Mouse (Mus musculus) heart, postnatal 36 days (tissue): ENCODE data around the gene Entpd5. TPM values are rescaled to one million over a fixed set of nuclear protein-coding genes. Genes with fewer than 3 reads are reported as not detected.
"Not testable (repeated sequence)": the region's sequence is repeated elsewhere in the genome, so short reads cannot be mapped to it uniquely, and the experiment has no call there.

Experiments
- DNase-seq, 2 experiments: peaks; one replicate each; pipeline ENCODE4 v3.0.0; 2021 to 2022
- intact Hi-C: fragments of 180-260 bp; cut with DNase I; formaldehyde crosslinking; loops from one replicate; pipeline ENCODE4 v1.15.1; 2025
- total RNA-seq, 2 experiments: library from RNA; stranded (reverse); gene quantifications; 2 replicates each; pipeline ENCODE4 v1.2.3; 2021

Entpd5 gene
- total RNA-seq, 2 experiments from 2014 or later: 61.6 to 68.2 TPM

DNA sequence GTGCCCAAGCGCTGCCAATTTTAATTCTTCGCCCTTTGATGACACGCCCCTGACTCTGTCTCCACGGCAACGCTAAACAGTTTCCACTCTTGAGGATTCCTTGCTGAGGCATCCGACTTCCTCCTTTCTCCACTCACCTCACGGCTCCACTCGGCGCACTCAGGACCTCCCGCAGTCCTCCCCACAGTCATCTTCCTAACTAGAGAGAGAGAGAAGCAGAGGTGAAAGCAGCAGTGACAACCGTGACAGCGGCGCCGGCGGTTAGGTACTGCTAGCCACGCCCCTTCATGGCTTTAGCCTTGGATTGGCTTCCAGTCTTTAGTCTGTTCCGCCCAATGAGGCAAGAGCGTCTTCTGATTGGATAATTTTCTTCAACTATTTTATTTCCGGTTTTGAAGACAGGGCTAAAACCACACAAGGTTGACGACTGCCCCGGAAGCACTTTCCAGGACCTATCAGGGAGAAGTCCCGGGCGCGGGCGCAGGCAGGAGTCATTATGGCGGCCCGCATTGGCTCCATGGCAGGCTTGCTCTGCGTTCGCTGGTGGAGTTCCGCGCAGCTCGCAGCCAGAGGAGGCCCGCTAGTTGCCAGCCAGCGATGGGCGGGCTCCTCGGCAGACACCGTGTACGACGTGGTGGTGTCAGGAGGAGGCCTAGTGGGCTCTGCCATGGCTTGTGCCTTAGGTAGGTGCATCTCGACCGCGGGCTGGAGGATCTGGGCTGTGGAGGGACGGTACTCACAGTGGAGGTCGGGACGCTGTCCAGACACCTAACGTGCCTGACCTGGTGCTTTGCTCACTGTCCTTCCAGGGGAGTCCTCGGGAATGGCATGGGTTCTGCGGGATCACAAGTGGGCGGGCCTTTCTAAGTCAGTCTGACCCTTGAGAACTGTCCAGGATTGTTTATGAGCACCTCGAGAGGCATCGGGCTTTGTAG lies 47.0 kb downstream of the Entpd5 start, which contains the start of the genes Coq6 and Fam161b:
Gene Coq6, plus strand, starts transcription at position 103 of the 935 bp plus-strand sequence.
Gene Fam161b, minus strand, starts transcription at position 279 of the 935 bp plus-strand sequence.
- intact Hi-C loops: loop anchor here (2.0 to 5.0 kb wide), 2 partner anchors 47 to 85 kb away; partner anchors contain the start of genes Bbof1 and Entpd5
- peak; percentile 89 to 91 for DNase-seq

DNA sequence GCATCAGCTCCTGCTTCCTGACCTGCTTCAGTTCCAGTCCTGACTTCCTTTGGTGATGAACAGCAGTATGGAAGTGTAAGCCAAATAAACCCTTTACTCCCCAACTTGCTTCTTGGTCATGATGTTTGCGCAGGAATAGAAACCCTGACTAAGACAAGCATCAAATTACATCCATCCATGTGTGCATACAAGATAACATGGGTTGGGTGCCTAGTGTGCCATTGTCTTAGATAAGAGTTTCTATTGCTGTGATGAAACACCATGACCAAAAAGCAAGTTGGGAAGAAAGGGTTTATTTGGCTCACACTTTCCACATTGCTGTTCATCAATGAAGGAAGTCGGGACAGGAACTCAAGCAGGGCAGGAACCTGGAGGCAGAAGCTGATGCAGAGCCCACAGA lies 50.1 kb downstream of the Entpd5 start:
- intact Hi-C loops, DNase-seq: not testable (repeated sequence)

DNA sequence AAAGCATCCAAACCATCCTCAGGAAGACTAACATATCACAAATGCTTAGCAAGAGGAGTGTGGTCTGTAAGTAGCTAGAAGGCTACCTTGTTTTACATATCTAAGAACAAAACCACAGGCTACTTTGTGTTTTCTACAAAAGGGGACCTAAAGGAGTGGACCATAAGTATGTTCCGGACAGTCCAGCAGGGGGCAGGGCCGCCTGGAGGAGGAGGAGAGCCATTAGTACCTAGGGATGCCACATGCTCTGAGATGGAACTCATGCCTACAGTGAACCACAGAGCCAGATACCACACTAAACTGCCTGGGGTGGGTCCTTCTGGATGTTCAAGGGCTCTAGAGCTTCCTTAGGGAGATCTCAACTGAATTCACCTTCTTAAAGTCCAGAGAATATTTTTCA lies 61.6 kb downstream of the Entpd5 start:
- intact Hi-C loops: no loop called here
- peak in 1 of 2 experiments; percentile 23 for DNase-seq

- intact Hi-C loops: no loop called here
- no peak for DNase-seq
Measured at GRCm38 (mm10) chr12:84336963-84337625, 71.7 kb downstream of the Entpd5 start.

DNA sequence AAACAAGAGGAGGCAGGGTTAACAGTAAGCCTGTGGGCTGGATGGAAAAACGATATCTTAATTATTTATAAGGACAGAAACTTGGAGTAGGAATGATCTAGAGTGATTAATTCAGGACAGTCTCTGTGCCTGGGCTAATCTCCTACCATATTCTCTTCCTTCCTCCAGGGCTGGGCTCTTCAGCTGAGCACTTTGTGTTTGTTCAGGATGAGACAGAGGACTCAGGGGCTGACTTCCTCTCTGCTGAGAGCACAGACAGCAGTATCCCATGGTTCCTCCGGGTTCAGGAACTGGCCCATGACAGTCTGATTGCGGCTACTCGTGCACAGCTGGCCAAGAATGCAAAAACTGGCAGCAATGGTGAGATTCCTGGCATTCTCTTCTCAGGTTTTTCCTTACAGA lies 81.7 kb downstream of the Entpd5 start:
- intact Hi-C loops: no loop called here
- DNase-seq: peak; percentile 35 to 40

Other genes starting within 250 kb of the Entpd5 start
- gene Elmsan1, start 190.1 kb downstream of the Entpd5 start, total RNA-seq: 10 to 100 TPM; 15.6 to 15.9 TPM
- gene Ptgr2, start 123.8 kb downstream of the Entpd5 start, total RNA-seq: 100 to 1,000 TPM; 210 to 234 TPM
- gene Zfp410, start 92.2 kb downstream of the Entpd5 start, total RNA-seq: 10 to 100 TPM; 23.8 to 25.4 TPM
- gene Coq6, start 47.4 kb downstream of the Entpd5 start, total RNA-seq: 100 to 1,000 TPM; 105 to 114 TPM
- gene Fam161b, start 47.2 kb downstream of the Entpd5 start, total RNA-seq: 10 to 100 TPM in 1 of 2 experiments, 1 to 10 TPM in 1; 8.5 to 10.3 TPM
- gene Bbof1, start within 50 bp of the Entpd5 start, total RNA-seq: 1 to 10 TPM; 1.2 TPM
- 10 to 100 TPM; 11.7 to 12.1 TPM for gene Rnf113a2, start 8.2 kb upstream of the Entpd5 start, total RNA-seq
- 100 to 1,000 TPM; 208 to 210 TPM for gene Aldh6a1, start 42.0 kb upstream of the Entpd5 start, total RNA-seq
- 10 to 100 TPM; 12.4 to 14.9 TPM for gene Lin52, start 42.4 kb upstream of the Entpd5 start, total RNA-seq
- not detected for gene Vsx2, start 160.7 kb upstream of the Entpd5 start, total RNA-seq
- 1 to 10 TPM; 5.2 to 7.1 TPM for gene Abcd4, start 208.4 kb upstream of the Entpd5 start, total RNA-seq
- gene Vrtn, start 232.0 kb upstream of the Entpd5 start, total RNA-seq: not detected